Mouse (Mus musculus) erythroblast, embryonic 14.5 days (primary cell): Measurements from ENCODE around the gene Ubtf. TPM values are rescaled to one million over a fixed set of nuclear protein-coding genes. Genes with fewer than 3 reads are reported as not detected.

Source experiments
- H3K27me3 ChIP-seq: 2 replicates; pipeline ENCODE4 v1.6.1; 2012; ENCODE audit warnings: inconsistent platforms; ENCODE audit not compliant: control insufficient read depth
- H3K36me3 ChIP-seq: 2 replicates; pipeline ENCODE4 v1.6.1; 2012; ENCODE audit warnings: mild to moderate bottlenecking, inconsistent platforms; ENCODE audit not compliant: control insufficient read depth
- H3K4me1 ChIP-seq: 2 replicates; pipeline ENCODE4 v1.6.1; 2012; ENCODE audit warnings: inconsistent platforms; ENCODE audit not compliant: control insufficient read depth
- H3K4me3 ChIP-seq: replicated peaks from 2 replicates; pipeline ENCODE3; 2012; ENCODE audit warnings: moderate library complexity, mild to moderate bottlenecking, inconsistent platforms
- H3K9me3 ChIP-seq: 2 replicates; pipeline ENCODE4 v1.6.1; 2012; ENCODE audit warnings: low read length, inconsistent platforms, mixed read lengths; ENCODE audit not compliant: control insufficient read depth
- GATA1 ChIP-seq: IDR thresholded peaks from 2 replicates; pipeline ENCODE4 v1.6.1; 2012; ENCODE audit warnings: low read length, inconsistent platforms, mixed read lengths
- TAL1 ChIP-seq: IDR thresholded peaks from 3 replicates; pipeline ENCODE4 v1.6.1; 2012; ENCODE audit warnings: low read length, inconsistent platforms, mixed read lengths
- polyA plus RNA-seq: library from polyadenylated mRNA; stranded (reverse); fragments of >175 nt; gene quantifications from 2 replicates; pipeline ENCODE4 v1.2.3, GENCODE M21; 2012

Gene Ubtf
- polyA plus RNA-seq, 1 experiment: 12.3 TPM

GRCm38 (mm10) chr11:102339624-102340023 is 20.1 kb upstream of the Ubtf start:
- H3K9me3 ChIP-seq: peaks cover 5% of the 10 kb centered on the region
- peaks cover 62% of the 10 kb centered on the region for H3K27me3 ChIP-seq
- H3K36me3 ChIP-seq: no peaks in the 10 kb centered on the region

DNA sequence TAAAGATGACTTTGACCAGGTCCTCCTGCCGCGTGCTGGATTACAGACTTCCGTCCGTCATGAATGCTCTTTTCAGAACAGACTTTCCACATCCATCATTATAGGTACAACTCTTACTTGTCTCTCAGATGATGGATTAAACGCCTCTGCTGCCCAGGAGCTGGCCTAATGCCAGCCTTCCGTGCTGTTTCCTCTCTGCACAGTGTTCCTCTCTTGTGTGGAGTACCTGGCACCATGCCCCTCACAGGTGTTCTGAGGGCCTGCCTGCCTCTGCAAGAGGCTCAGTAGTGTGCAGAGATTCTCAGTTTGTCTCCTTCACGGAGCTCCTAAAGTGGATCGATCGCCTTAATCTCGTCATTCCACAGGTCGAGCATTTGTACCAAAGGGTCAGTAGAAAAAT is 19.7 kb upstream of the Ubtf start:
- Histone ChIP-seq H3K36me3 (no peaks in the 10 kb centered on the region), H3K4me3 (no peak overlapping the region), H3K9me3 (peaks cover 5% of the 10 kb centered on the region), H3K4me1 (peaks cover 12% of the 10 kb centered on the region), H3K27me3 (peaks cover 64% of the 10 kb centered on the region)
- TF ChIP-seq TAL1 (no peak), GATA1 (no peak)

More at GRCm38 (mm10) chr11:102339624-102340023, 20.1 kb upstream of the Ubtf start:
- peaks cover 13% of the 10 kb centered on the region for H3K4me1 ChIP-seq
- TF ChIP-seq TAL1 (no peak), GATA1 (no peak)
- H3K4me3 ChIP-seq: no peak overlapping the region

GRCm38 (mm10) chr11:102338561-102338960 is 19.0 kb upstream of the Ubtf start:
- Histone ChIP-seq H3K27me3 (peaks cover 64% of the 10 kb centered on the region), H3K9me3 (peaks cover 5% of the 10 kb centered on the region), H3K36me3 (no peaks in the 10 kb centered on the region), H3K4me3 (no peak overlapping the region), H3K4me1 (peaks cover 7% of the 10 kb centered on the region)
- TF ChIP-seq GATA1 (no peak), TAL1 (no peak)

DNA sequence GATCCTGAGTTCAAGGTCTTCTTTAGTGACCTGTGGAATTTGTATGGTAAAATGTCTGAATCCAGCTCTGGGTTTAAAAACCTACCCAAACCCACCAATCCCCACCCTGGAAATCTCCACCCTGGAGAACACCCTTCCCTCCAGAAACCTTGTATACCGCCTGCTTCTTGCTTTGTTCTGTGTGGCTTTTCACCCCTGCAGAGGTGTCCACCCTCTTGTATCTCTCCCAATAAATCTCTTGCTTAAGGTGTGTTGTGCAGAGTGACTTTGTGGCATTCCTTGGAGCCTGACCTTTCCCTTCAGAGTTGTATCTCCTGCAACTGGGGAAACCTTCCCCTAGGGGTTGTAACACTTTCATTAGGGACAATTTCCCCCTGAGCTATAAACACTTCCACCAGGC is 18.4 kb upstream of the Ubtf start:
- TF ChIP-seq TAL1 (no peak), GATA1 (no peak)
- Histone ChIP-seq H3K9me3 (peaks cover 5% of the 10 kb centered on the region), H3K4me3 (no peak overlapping the region), H3K4me1 (peaks cover 4% of the 10 kb centered on the region), H3K27me3 (peaks cover 66% of the 10 kb centered on the region), H3K36me3 (no peaks in the 10 kb centered on the region)

DNA sequence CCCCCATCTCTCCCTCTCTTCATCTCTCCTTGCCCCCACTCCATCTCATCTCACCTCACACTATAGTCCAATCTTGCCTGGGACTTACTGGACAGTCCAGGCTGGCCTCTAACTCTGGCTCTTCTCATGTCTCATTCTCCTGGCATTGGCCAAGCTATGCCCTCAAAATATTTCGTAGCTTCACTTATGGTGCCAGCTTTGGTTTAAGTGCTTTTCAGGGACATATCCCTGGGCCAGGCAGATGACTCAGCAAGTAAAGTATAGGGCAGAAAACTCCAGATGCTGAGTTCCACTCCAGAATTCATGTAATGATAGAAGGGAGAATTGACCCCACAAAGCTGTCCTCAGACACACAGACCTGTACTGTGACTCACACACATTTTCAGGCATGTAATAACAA is 16.6 kb upstream of the Ubtf start:
- no peak overlapping the region for H3K4me3 ChIP-seq
- H3K36me3 ChIP-seq: no peaks in the 10 kb centered on the region
- H3K9me3 ChIP-seq: peaks cover 5% of the 10 kb centered on the region
- H3K27me3 ChIP-seq: peaks cover 70% of the 10 kb centered on the region
- H3K4me1 ChIP-seq: peaks cover 3% of the 10 kb centered on the region
- TF ChIP-seq TAL1: no peak
- TF ChIP-seq GATA1: no peak

DNA sequence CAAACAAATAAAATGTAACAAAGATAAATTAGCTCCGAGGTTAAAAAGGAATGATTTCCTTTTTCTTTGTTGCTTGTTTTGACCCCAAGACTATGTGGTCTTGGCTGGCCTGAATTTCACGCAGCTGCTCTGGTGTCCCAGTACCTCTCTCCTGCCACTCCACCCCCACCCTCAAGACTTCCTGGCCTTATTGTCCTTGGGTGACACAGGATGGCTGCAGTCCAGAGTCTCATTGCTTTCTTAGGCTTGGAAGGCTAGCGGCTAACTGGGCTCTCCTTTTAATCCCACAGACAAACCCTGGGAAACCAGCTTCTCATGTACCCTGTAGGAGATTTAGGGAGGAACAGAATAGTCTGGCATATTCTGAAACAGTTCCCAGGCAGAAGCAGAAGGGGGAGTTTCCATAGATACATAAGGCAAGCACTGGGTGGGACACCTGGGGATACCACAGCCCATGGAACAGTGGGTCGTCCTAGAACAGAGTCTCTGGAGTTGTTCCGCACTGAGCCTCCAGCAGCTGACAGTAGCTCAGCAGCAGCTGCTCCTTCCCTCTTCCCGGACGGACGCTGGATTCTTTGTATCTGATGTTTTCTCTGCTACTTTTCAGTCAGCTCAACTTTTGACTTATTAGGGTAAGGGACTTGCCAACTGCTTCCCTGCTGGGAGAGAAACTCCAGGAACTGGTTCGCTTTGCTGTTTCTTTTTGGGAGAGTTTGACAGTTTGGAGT is 15.6 kb upstream of the Ubtf start:
- no peaks in the 10 kb centered on the region for H3K36me3 ChIP-seq
- peaks cover 72% of the 10 kb centered on the region for H3K27me3 ChIP-seq
- no peak overlapping the region for H3K4me3 ChIP-seq
- H3K9me3 ChIP-seq: peaks cover 5% of the 10 kb centered on the region
- no peak for TF ChIP-seq GATA1
- TF ChIP-seq TAL1: no peak
- peaks cover 3% of the 10 kb centered on the region for H3K4me1 ChIP-seq

GRCm38 (mm10) chr11:102334010-102334409 is 14.5 kb upstream of the Ubtf start:
- TF ChIP-seq GATA1: no peak
- TF ChIP-seq TAL1: no peak
- H3K36me3 ChIP-seq: no peaks in the 10 kb centered on the region
- H3K27me3 ChIP-seq: peaks cover 73% of the 10 kb centered on the region
- H3K4me1 ChIP-seq: peaks cover 3% of the 10 kb centered on the region
- H3K4me3 ChIP-seq: no peak overlapping the region
- H3K9me3 ChIP-seq: no peaks in the 10 kb centered on the region

GRCm38 (mm10) chr11:102333061-102333460 is 13.5 kb upstream of the Ubtf start:
- H3K27me3 ChIP-seq: peaks cover 73% of the 10 kb centered on the region
- H3K4me1 ChIP-seq: peaks cover 3% of the 10 kb centered on the region
- H3K36me3 ChIP-seq: no peaks in the 10 kb centered on the region
- TF ChIP-seq TAL1 (no peak), GATA1 (no peak)
- H3K9me3 ChIP-seq: no peaks in the 10 kb centered on the region
- no peak overlapping the region for H3K4me3 ChIP-seq

GRCm38 (mm10) chr11:102331806-102332205 is 12.3 kb upstream of the Ubtf start:
- no peaks in the 10 kb centered on the region for H3K36me3 ChIP-seq
- no peak for TF ChIP-seq GATA1
- no peak for TF ChIP-seq TAL1
- H3K9me3 ChIP-seq: no peaks in the 10 kb centered on the region
- H3K4me1 ChIP-seq: peaks cover 5% of the 10 kb centered on the region
- H3K4me3 ChIP-seq: no peak overlapping the region
- peaks cover 72% of the 10 kb centered on the region for H3K27me3 ChIP-seq
